Mouse (Mus musculus): Measurements from ENCODE around the gene Myh2.

Gene Myh2

GRCm38 (mm10) chr11:67170727-67171126 is at the start of gene Myh2:
TSS of gene Myh2 (plus strand) at chr11:67171027.
- no peak for DNase-seq (ENCODE audit: inconsistent age in 2 of 2, low spot score in 1 of 2)

GRCm38 (mm10) chr11:67124943-67125342 is 45.9 kb upstream of the Myh2 start:
- DNase-seq (ENCODE audit: inconsistent age in 2 of 2, low spot score in 1 of 2) = no peak

GRCm38 (mm10) chr11:67125361-67125760 is 45.5 kb upstream of the Myh2 start:
- DNase-seq (ENCODE audit: inconsistent age in 2 of 2, low spot score in 1 of 2) = no peak

- DNase-seq (ENCODE audit: inconsistent age in 2 of 2, low spot score in 1 of 2) = no peak
Observed at GRCm38 (mm10) chr11:67133526-67133925, 37.3 kb upstream of the Myh2 start.

GRCm38 (mm10) chr11:67134654-67135053 is 36.2 kb upstream of the Myh2 start:
- no peak for DNase-seq (ENCODE audit: inconsistent age in 2 of 2, low spot score in 1 of 2)

GRCm38 (mm10) chr11:67135532-67135931 is 35.3 kb upstream of the Myh2 start:
- DNase-seq (ENCODE audit: inconsistent age in 2 of 2, low spot score in 1 of 2) = no peak

- no peak for DNase-seq (ENCODE audit: inconsistent age in 2 of 2, low spot score in 1 of 2)
Observed at GRCm38 (mm10) chr11:67139556-67139955, 31.3 kb upstream of the Myh2 start.

GRCm38 (mm10) chr11:67140175-67140574 is 30.7 kb upstream of the Myh2 start:
- DNase-seq (ENCODE audit: inconsistent age in 2 of 2, low spot score in 1 of 2) = no peak

GRCm38 (mm10) chr11:67141031-67141430 is 29.8 kb upstream of the Myh2 start:
- peak in 1 of 2 experiments; percentile 44 for DNase-seq (ENCODE audit: inconsistent age in 2 of 2, low spot score in 1 of 2)

- peak in 1 of 2 experiments; percentile 77 for DNase-seq (ENCODE audit: inconsistent age in 2 of 2, low spot score in 1 of 2)
Observed at GRCm38 (mm10) chr11:67142047-67142446, 28.8 kb upstream of the Myh2 start.

GRCm38 (mm10) chr11:67143065-67143464 is 27.8 kb upstream of the Myh2 start:
- no peak for DNase-seq (ENCODE audit: inconsistent age in 2 of 2, low spot score in 1 of 2)

- no peak for DNase-seq (ENCODE audit: inconsistent age in 2 of 2, low spot score in 1 of 2)
Observed at GRCm38 (mm10) chr11:67143863-67144498, 26.8 kb upstream of the Myh2 start.

GRCm38 (mm10) chr11:67144559-67145265 is 26.1 kb upstream of the Myh2 start:
- DNase-seq (ENCODE audit: inconsistent age in 2 of 2, low spot score in 1 of 2) = no peak

GRCm38 (mm10) chr11:67145482-67146408 is 25.1 kb upstream of the Myh2 start:
- DNase-seq (ENCODE audit: inconsistent age in 2 of 2, low spot score in 1 of 2) = no peak

GRCm38 (mm10) chr11:67146409-67147282 is 24.2 kb upstream of the Myh2 start:
- no peak for DNase-seq (ENCODE audit: inconsistent age in 2 of 2, low spot score in 1 of 2)

- no peak for DNase-seq (ENCODE audit: inconsistent age in 2 of 2, low spot score in 1 of 2)
Observed at GRCm38 (mm10) chr11:67147283-67147921, 23.4 kb upstream of the Myh2 start.

GRCm38 (mm10) chr11:67148286-67149012 is 22.4 kb upstream of the Myh2 start:
- no peak for DNase-seq (ENCODE audit: inconsistent age in 2 of 2, low spot score in 1 of 2)

GRCm38 (mm10) chr11:67150237-67150636 is 20.6 kb upstream of the Myh2 start:
- DNase-seq (ENCODE audit: inconsistent age in 2 of 2, low spot score in 1 of 2) = no peak

GRCm38 (mm10) chr11:67151159-67151558 is 19.7 kb upstream of the Myh2 start:
- DNase-seq (ENCODE audit: inconsistent age in 2 of 2, low spot score in 1 of 2) = no peak

Data from adrenal gland, adult (tissue).